Mouse (Mus musculus) heart, embryonic 16.5 days (tissue): ENCODE results near the gene Proser3. TPM values are rescaled to one million over a fixed set of nuclear protein-coding genes. Genes with fewer than 3 reads are reported as not detected.

ENCODE experiments used
- ATAC-seq: fragments of 200-750 bp; cut with Nextera tagmentation; replicated peaks from 2 replicates; pipeline ENCODE4 v1.8.0; 2017; ENCODE audit warnings: moderate number of reproducible peaks; ENCODE audit not compliant: insufficient read depth, low FRiP score; ENCODE audit errors: extremely low read depth
- H3K27ac ChIP-seq: fragments of 300-500 bp; sonication (generic); 2 replicates; pipeline ENCODE4 v1.5.1; 2014; ENCODE audit warnings: mild to moderate bottlenecking, low read length, control low read depth, moderate library complexity
- H3K27me3 ChIP-seq: fragments of 300-500 bp; sonication (generic); 2 replicates; pipeline ENCODE4 v1.6.1; 2014; ENCODE audit warnings: low read length, mixed read lengths; ENCODE audit not compliant: control insufficient read depth, insufficient read depth
- H3K36me3 ChIP-seq: fragments of 300-500 bp; sonication (generic); 2 replicates; pipeline ENCODE4 v1.6.1; 2014; ENCODE audit not compliant: control insufficient read depth, insufficient read depth
- H3K4me1 ChIP-seq: fragments of 300-500 bp; sonication (generic); 2 replicates; pipeline ENCODE4 v1.6.1; 2014; ENCODE audit warnings: low read length, mixed read lengths; ENCODE audit not compliant: control insufficient read depth, insufficient read depth
- H3K4me2 ChIP-seq: fragments of 300-500 bp; sonication (generic); 2 replicates; pipeline ENCODE4 v1.6.1; 2014; ENCODE audit warnings: low read depth, mild to moderate bottlenecking, control low read depth, low read length
- H3K4me3 ChIP-seq: fragments of 300-500 bp; sonication (generic); 2 replicates; pipeline ENCODE4 v1.5.1; 2014; ENCODE audit warnings: mild to moderate bottlenecking, control low read depth, low read length
- H3K9ac ChIP-seq: fragments of 300-500 bp; sonication (generic); 2 replicates; pipeline ENCODE4 v1.6.1; 2014; ENCODE audit warnings: low read length, control low read depth
- H3K9me3 ChIP-seq: fragments of 300-500 bp; sonication (generic); replicated peaks from 2 replicates; pipeline ENCODE4 v1.6.1; 2016; ENCODE audit warnings: low read length; ENCODE audit not compliant: control insufficient read depth
- WGBS: fragments of 180-500 bp; shearing (Covaris S2); extraction: QIAGEN DNeasy Blood & Tissue Kit; methylation state at CpG from one replicate; pipeline ENCODE4 v1.1.7; 2014; 5-methylcytosine and 5-hydroxymethylcytosine counted together
- polyA plus RNA-seq: library from polyadenylated mRNA; unstranded; fragments of >200 nt; fragmentation: Nextera tagmentation; extraction: Ambion mirVana; gene quantifications from 2 replicates; pipeline ENCODE4 v1.2.1, GENCODE M21; 2015

Gene Proser3
- polyA plus RNA-seq, 1 experiment from 2014 or later: 6.6 TPM

GRCm38 (mm10) chr7:30592772-30593423 lies 40.8 kb upstream of the Proser3 start:
- H3K9me3 ChIP-seq: no peaks in the 10 kb centered on the region
- WGBS: 30% methylated on average over 5 of the region's 5 CpGs

GRCm38 (mm10) chr7:30591605-30591951 lies 39.5 kb upstream of the Proser3 start:
- Histone ChIP-seq H3K27ac (no peak overlapping the region), H3K27me3 (no peaks in the 10 kb centered on the region), H3K4me3 (no peak overlapping the region), H3K9ac (no peak overlapping the region), H3K4me2 (no peak overlapping the region), H3K36me3 (peaks cover under 1% of the 10 kb centered on the region), H3K4me1 (peaks cover 17% of the 10 kb centered on the region), H3K9me3 (no peaks in the 10 kb centered on the region)
- no peak for ATAC-seq
- WGBS: 62% methylated on average over 4 of the region's 4 CpGs

More at GRCm38 (mm10) chr7:30592772-30593423, 40.8 kb upstream of the Proser3 start:
- H3K4me2 ChIP-seq: no peak overlapping the region
- no peak for ATAC-seq
- no peaks in the 10 kb centered on the region for H3K36me3 ChIP-seq
- H3K4me3 ChIP-seq: no peak overlapping the region
- peaks cover 7% of the 10 kb centered on the region; the same call in 1 of the 2 replicates for H3K4me1 ChIP-seq
- H3K27me3 ChIP-seq: no peaks in the 10 kb centered on the region
- no peak overlapping the region for H3K27ac ChIP-seq
- no peak overlapping the region for H3K9ac ChIP-seq

- peaks cover 6% of the 10 kb centered on the region for H3K36me3 ChIP-seq
- no peak overlapping the region for H3K27ac ChIP-seq
- no peak overlapping the region for H3K4me3 ChIP-seq
- 82% methylated on average over 9 of the region's 9 CpGs for WGBS
- H3K9ac ChIP-seq: no peak overlapping the region
- no peak overlapping the region for H3K4me2 ChIP-seq
- H3K9me3 ChIP-seq: no peaks in the 10 kb centered on the region
- peaks cover 17% of the 10 kb centered on the region for H3K4me1 ChIP-seq
- no peaks in the 10 kb centered on the region for H3K27me3 ChIP-seq
- no peak for ATAC-seq
Observed at GRCm38 (mm10) chr7:30590927-30591604, 39.0 kb upstream of the Proser3 start.

- Histone ChIP-seq H3K4me3 (peak overlapping the region; percentile 71), H3K4me1 (peaks cover 17% of the 10 kb centered on the region), H3K27ac (peak overlapping the region; percentile 80), H3K27me3 (no peaks in the 10 kb centered on the region), H3K36me3 (peaks cover 16% of the 10 kb centered on the region), H3K4me2 (peak overlapping the region; percentile 90), H3K9ac (peak overlapping the region; percentile 88), H3K9me3 (no peaks in the 10 kb centered on the region)
- 29% methylated on average over 40 of the region's 40 CpGs for WGBS
- ATAC-seq: peak; percentile 59
Observed at GRCm38 (mm10) chr7:30589435-30590301, 37.6 kb upstream of the Proser3 start.

- Histone ChIP-seq H3K4me1 (peaks cover 17% of the 10 kb centered on the region), H3K36me3 (peaks cover 22% of the 10 kb centered on the region), H3K27ac (peak within 1 kb of the TSS; percentile 80), H3K27me3 (no peaks in the 10 kb centered on the region), H3K4me2 (peak within 1 kb of the TSS; percentile 98), H3K4me3 (peak within 1 kb of the TSS; percentile 71), H3K9ac (peak within 1 kb of the TSS; percentile 88), H3K9me3 (no peaks in the 10 kb centered on the region)
- WGBS: under 1% methylated on average over 54 of the region's 68 CpGs
- peak; percentile 95 for ATAC-seq
Observed at GRCm38 (mm10) chr7:30588676-30589434, 36.8 kb upstream of the Proser3 start, which contains the start of gene Kmt2b. Gene Kmt2b, minus strand, starts transcription at chr7:30588726.

- 1% methylated on average over 67 of the region's 67 CpGs for WGBS
- no peaks in the 10 kb centered on the region for H3K9me3 ChIP-seq
- H3K9ac ChIP-seq: peak overlapping the region; percentile 88
- H3K36me3 ChIP-seq: peaks cover 29% of the 10 kb centered on the region
- H3K4me2 ChIP-seq: peak overlapping the region; percentile 98
- H3K27me3 ChIP-seq: no peaks in the 10 kb centered on the region
- peaks cover 17% of the 10 kb centered on the region for H3K4me1 ChIP-seq
- H3K27ac ChIP-seq: peak overlapping the region; percentile 80
- peak overlapping the region; percentile 71 for H3K4me3 ChIP-seq
- ATAC-seq: peak; percentile 12
Observed at GRCm38 (mm10) chr7:30587842-30588667, 36.0 kb upstream of the Proser3 start.

GRCm38 (mm10) chr7:30586455-30587020 lies 34.4 kb upstream of the Proser3 start:
- WGBS: 91% methylated on average over 28 of the region's 28 CpGs
- no peak for ATAC-seq
- H3K27me3 ChIP-seq: no peaks in the 10 kb centered on the region
- H3K27ac ChIP-seq: no peak overlapping the region
- no peak overlapping the region for H3K9ac ChIP-seq
- peaks cover 17% of the 10 kb centered on the region for H3K4me1 ChIP-seq
- no peak overlapping the region for H3K4me3 ChIP-seq
- peaks cover 44% of the 10 kb centered on the region for H3K36me3 ChIP-seq
- no peak overlapping the region; the same call in 1 of the 2 replicates for H3K4me2 ChIP-seq
- H3K9me3 ChIP-seq: no peaks in the 10 kb centered on the region

GRCm38 (mm10) chr7:30585170-30585569 lies 33.1 kb upstream of the Proser3 start:
- Histone ChIP-seq H3K4me3 (no peak overlapping the region), H3K9ac (no peak overlapping the region), H3K36me3 (peaks cover 52% of the 10 kb centered on the region), H3K27me3 (no peaks in the 10 kb centered on the region), H3K4me1 (peaks cover 17% of the 10 kb centered on the region), H3K27ac (no peak overlapping the region), H3K9me3 (no peaks in the 10 kb centered on the region), H3K4me2 (no peak overlapping the region)
- no peak for ATAC-seq
- 93% methylated on average over 7 of the region's 7 CpGs for whole genome bisulfite sequencing
